Mouse (Mus musculus): ENCODE data around the gene Il1rl1. TPM values are rescaled to one million over a fixed set of nuclear protein-coding genes. Genes with fewer than 3 reads are reported as not detected.

Il1rl1 gene
- polyA plus RNA-seq, 1 experiment from 2014 or later = 1.0 TPM

DNA sequence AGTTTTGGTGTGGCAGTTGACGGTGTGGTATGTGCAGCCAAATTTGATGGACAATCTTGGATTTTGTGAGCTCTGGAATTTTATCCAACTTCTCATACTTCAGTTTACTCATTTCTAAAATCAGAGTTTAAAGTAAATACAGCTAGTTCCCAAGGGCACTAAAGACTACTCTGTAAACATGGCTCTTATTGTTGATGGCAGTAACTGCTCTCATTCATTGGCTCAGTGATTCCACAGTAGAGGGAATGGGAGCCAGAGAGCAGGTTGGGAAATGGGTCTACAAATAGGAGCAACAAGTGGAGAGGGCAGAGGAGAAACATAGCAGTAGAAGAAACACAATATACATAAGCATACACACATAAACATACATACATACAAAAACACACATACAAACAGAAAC is 70.3 kb downstream of the Il1rl1 start:
- Histone ChIP-seq H3K4me2 (no peak overlapping the region), H3K27me3 (ENCODE audit: insufficient read depth, low read length) (no peaks in the 10 kb centered on the region), H3K9ac (no peak overlapping the region), H3K36me3 (ENCODE audit: insufficient read depth) (no peaks in the 10 kb centered on the region), H3K9me3 (ENCODE audit: low read depth, low read length) (no peaks in the 10 kb centered on the region), H3K27ac (ENCODE audit: low read depth) (no peak overlapping the region), H3K4me3 (ENCODE audit: low read depth, low read length) (no peak overlapping the region), H3K4me1 (ENCODE audit: insufficient read depth) (no peaks in the 10 kb centered on the region)
- no peak for TF ChIP-seq CTCF (IDR thresholded peaks at IDR 0.05; ENCODE audit: low read depth)
- DNase-seq (no peak), ATAC-seq (ENCODE audit: insufficient read depth) (no peak)
- 62% methylated on average over 1 of the region's 1 CpGs for WGBS

GRCm38 (mm10) chr1:40501126-40501525 is 71.8 kb downstream of the Il1rl1 start:
- no peak for TF ChIP-seq CTCF (IDR thresholded peaks at IDR 0.05; ENCODE audit: low read depth)
- H3K4me1 ChIP-seq (ENCODE audit: insufficient read depth) = no peaks in the 10 kb centered on the region
- H3K4me3 ChIP-seq (ENCODE audit: low read depth, low read length) = no peak overlapping the region
- no peak overlapping the region for H3K9ac ChIP-seq
- H3K36me3 ChIP-seq (ENCODE audit: insufficient read depth) = no peaks in the 10 kb centered on the region
- no peak overlapping the region for H3K4me2 ChIP-seq
- ATAC-seq (ENCODE audit: insufficient read depth) = no peak
- H3K27me3 ChIP-seq (ENCODE audit: insufficient read depth, low read length) = no peaks in the 10 kb centered on the region
- H3K9me3 ChIP-seq (ENCODE audit: low read depth, low read length) = no peaks in the 10 kb centered on the region
- no peak overlapping the region for H3K27ac ChIP-seq (ENCODE audit: low read depth)
- 80% methylated on average over 4 of the region's 4 CpGs for WGBS
- DNase-seq = no peak

GRCm38 (mm10) chr1:40501546-40502398 is 72.4 kb downstream of the Il1rl1 start:
- DNase-seq = no peak

DNA sequence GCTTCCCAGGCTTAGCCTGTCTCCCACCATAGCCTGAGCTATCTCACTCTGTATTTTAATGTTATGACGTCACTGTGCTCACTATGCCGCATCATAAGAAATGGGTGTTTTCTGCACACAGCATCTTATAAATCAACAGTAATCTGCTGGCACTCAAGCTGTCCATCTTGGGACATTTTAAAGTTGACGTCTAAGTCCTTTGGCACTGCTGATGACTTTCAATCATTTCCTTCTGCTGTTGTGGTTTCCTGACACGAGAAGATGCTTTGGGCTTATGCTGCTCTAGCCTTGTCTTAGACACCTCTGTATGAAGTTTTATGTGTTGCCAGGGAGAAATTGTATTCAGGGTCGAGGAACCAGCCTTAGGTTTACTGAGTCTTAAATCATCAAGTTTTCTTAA is 75.2 kb downstream of the Il1rl1 start:
- H3K4me2 ChIP-seq = no peak overlapping the region
- TF ChIP-seq CTCF (IDR thresholded peaks at IDR 0.05; ENCODE audit: low read depth) = no peak
- no peaks in the 10 kb centered on the region for H3K27me3 ChIP-seq (ENCODE audit: insufficient read depth, low read length)
- no peak overlapping the region for H3K27ac ChIP-seq (ENCODE audit: low read depth)
- DNase-seq (no peak), ATAC-seq (ENCODE audit: insufficient read depth) (no peak)
- no peaks in the 10 kb centered on the region for H3K36me3 ChIP-seq (ENCODE audit: insufficient read depth)
- H3K4me3 ChIP-seq (ENCODE audit: low read depth, low read length) = no peak overlapping the region
- no peaks in the 10 kb centered on the region for H3K9me3 ChIP-seq (ENCODE audit: low read depth, low read length)
- WGBS = 62% methylated on average over 5 of the region's 5 CpGs
- no peaks in the 10 kb centered on the region for H3K4me1 ChIP-seq (ENCODE audit: insufficient read depth)
- no peak overlapping the region for H3K9ac ChIP-seq

More at GRCm38 (mm10) chr1:40501546-40502398, 72.4 kb downstream of the Il1rl1 start:
- no peak for TF ChIP-seq CTCF (IDR thresholded peaks at IDR 0.05; ENCODE audit: low read depth)
- no peaks in the 10 kb centered on the region for H3K4me1 ChIP-seq (ENCODE audit: insufficient read depth)
- H3K27ac ChIP-seq (ENCODE audit: low read depth) = no peak overlapping the region
- H3K27me3 ChIP-seq (ENCODE audit: insufficient read depth, low read length) = no peaks in the 10 kb centered on the region
- 80% methylated on average over 11 of the region's 11 CpGs for WGBS
- H3K4me3 ChIP-seq (ENCODE audit: low read depth, low read length) = no peak overlapping the region
- H3K36me3 ChIP-seq (ENCODE audit: insufficient read depth) = no peaks in the 10 kb centered on the region
- no peak overlapping the region for H3K9ac ChIP-seq
- no peak overlapping the region for H3K4me2 ChIP-seq
- H3K9me3 ChIP-seq (ENCODE audit: low read depth, low read length) = no peaks in the 10 kb centered on the region
- ATAC-seq (ENCODE audit: insufficient read depth) = no peak

Other genes starting within 250 kb of the Il1rl1 start
- 8.3 and 9.5 TPM in 2 replicates for gene Il1r1, start 204.5 kb upstream of the Il1rl1 start, polyA plus RNA-seq (2014; fragmentation: Nextera tagmentation; extraction: Ambion mirVana)
- 7.7 and 7.9 TPM in 2 replicates for gene Il1rl2, start 105.0 kb upstream of the Il1rl1 start, polyA plus RNA-seq (2014; fragmentation: Nextera tagmentation; extraction: Ambion mirVana)
- 0.50 and 0.76 TPM in 2 replicates for gene Il18r1, start 36.0 kb downstream of the Il1rl1 start, polyA plus RNA-seq (2014; fragmentation: Nextera tagmentation; extraction: Ambion mirVana)
- gene Il18rap, start 85.8 kb downstream of the Il1rl1 start, polyA plus RNA-seq (2014; fragmentation: Nextera tagmentation; extraction: Ambion mirVana) = 0.14 and 0.73 TPM in 2 replicates
- gene Slc9a4, start 150.5 kb downstream of the Il1rl1 start, polyA plus RNA-seq (2014; fragmentation: Nextera tagmentation; extraction: Ambion mirVana) = not detected in 2 replicates